Mouse (Mus musculus): ENCODE results near the gene Zfp710. TPM values are rescaled to one million over a fixed set of nuclear protein-coding genes. Genes with fewer than 3 reads are reported as not detected.
"Not testable (repeated sequence)": the region's sequence is repeated elsewhere in the genome, so short reads cannot be mapped to it uniquely, and the experiment has no call there.

Gene Zfp710
- polyA plus RNA-seq (2021), result 15.9 TPM

DNA sequence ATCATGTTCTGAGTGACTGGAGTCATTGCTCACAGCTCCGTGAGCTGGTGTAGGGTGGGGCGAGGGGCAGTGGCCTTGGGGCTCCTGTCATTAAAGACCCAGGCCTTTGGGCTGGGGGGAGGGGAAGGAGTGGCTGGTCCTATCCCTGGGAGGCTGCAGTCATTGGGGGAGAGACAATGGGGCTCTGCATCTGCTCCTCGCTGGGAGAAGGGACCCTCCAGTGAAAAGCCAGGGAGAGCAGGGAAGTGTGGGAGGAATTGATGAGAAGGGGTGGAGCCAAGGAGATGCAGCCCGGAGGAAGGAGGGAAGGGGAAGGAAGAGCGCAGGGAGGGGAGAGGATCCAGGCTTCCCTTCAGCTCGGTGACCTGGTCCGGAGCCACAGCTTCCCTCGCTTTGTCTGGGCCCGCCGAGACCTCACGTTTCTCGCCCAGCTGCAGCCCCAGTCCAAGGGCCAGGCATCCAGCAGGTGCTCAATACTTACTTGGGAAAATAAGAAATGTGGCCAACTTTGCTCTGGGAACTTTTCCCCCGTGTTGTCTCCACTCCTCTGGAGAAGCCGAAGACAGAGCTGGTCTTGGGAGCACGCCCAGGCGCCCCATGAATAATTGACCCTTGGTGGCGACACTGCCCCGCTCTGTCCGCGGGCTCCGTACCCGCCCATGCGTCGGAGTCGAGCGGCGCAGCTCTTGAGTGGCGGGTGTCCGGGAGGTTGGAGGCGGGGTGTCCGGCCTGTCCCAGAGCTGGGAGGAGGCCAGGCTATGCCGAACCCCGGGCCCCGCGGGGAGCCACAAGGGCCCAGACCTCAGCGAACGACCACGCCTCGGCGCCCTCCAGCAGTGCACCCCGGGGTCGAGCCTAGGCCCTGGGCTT, at the start of gene Zfp710:
TSS of gene Zfp710 (plus strand) at position 294 of the 870 bp plus-strand sequence.
- TF ChIP-seq CTCF (IDR thresholded peaks at IDR 0.05), result no peak
- no peaks in the 10 kb centered on the region for H3K27me3 ChIP-seq
- no peak for DNase-seq (ENCODE audit: low read depth, low spot score)
- in situ Hi-C loops (cut with MboI; ENCODE audit: low pct_unique_long_range_greater_than_20kb), result no loop called here
- CTCF ChIA-PET, result interaction anchor here (1.8 kb wide), 1 partner anchor 60 kb away, joined by 6 read pairs; no protein-coding TSS in a partner anchor
- POLR2A ChIA-PET, result interaction anchor here (1.1 to 3.2 kb wide), 8 partner anchors 11 to 103 kb away, joined by 3 to 15 read pairs (median 4); partner anchors contain the start of gene Idh2
- peak; percentile 74 for ATAC-seq

GRCm38 (mm10) chr7:79975316-79975715, 49.3 kb upstream of the Zfp710 start:
- DNase-seq (ENCODE audit: low read depth, low spot score) (no peak), ATAC-seq (no peak)
- CTCF ChIA-PET, result no interaction called here
- POLR2A ChIA-PET, result no interaction called here
- in situ Hi-C loops (cut with MboI; ENCODE audit: low pct_unique_long_range_greater_than_20kb), result no loop called here
- TF ChIP-seq CTCF (IDR thresholded peaks at IDR 0.05), result no peak
- peaks cover 7% of the 10 kb centered on the region for H3K27me3 ChIP-seq

- ChIA-PET CTCF (no interaction called here), POLR2A (interaction anchor here (1.1 kb wide), 1 partner anchor 9 kb away, joined by 3 read pairs; no protein-coding TSS in a partner anchor)
- peaks cover 8% of the 10 kb centered on the region for H3K27me3 ChIP-seq
- ATAC-seq (no peak), DNase-seq (ENCODE audit: low read depth, low spot score) (no peak)
- TF ChIP-seq CTCF (IDR thresholded peaks at IDR 0.05), result no peak
- in situ Hi-C loops (cut with MboI; ENCODE audit: low pct_unique_long_range_greater_than_20kb), result no loop called here
These were observed 37.9 kb upstream of the Zfp710 start for GRCm38 (mm10) chr7:79986717-79987116.

GRCm38 (mm10) chr7:79987745-79988144, 36.9 kb upstream of the Zfp710 start:
- ChIA-PET CTCF (no interaction called here), POLR2A (interaction anchor here (0.7 kb wide), 1 partner anchor 46 kb away, joined by 3 read pairs; no protein-coding TSS in a partner anchor)
- ATAC-seq, result no peak
- peaks cover 8% of the 10 kb centered on the region for H3K27me3 ChIP-seq
- in situ Hi-C loops (cut with MboI; ENCODE audit: low pct_unique_long_range_greater_than_20kb), result no loop called here
- no peak for DNase-seq (ENCODE audit: low read depth, low spot score)
- no peak for TF ChIP-seq CTCF (IDR thresholded peaks at IDR 0.05)

DNA sequence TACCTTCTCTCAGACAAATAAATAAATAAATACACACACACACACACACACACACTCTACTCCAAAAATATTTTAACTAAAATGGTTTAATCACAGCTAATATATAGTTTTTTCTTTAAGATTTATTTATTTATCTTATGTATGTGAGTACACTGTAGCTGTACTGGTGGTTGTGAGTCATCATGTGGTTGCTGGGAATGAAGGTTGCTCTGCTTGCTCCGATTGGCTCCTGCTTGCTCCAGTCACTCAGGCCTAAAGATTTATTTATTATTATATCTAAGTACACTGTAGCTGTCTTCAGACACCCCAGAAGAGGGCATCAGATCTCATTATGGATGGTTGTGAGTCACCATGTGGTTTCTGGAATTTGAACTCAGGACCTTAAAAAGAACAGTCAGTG, 36.1 kb upstream of the Zfp710 start:
- DNase-seq (ENCODE audit: low read depth, low spot score); CTCF ChIA-PET; in situ Hi-C loops (cut with MboI; ENCODE audit: low pct_unique_long_range_greater_than_20kb); ATAC-seq; H3K27me3 ChIP-seq: not testable (repeated sequence)
- POLR2A ChIA-PET, result interaction anchor here (0.6 to 0.7 kb wide), 2 partner anchors 17 to 47 kb away, joined by 3 to 5 read pairs; no protein-coding TSS in a partner anchor

GRCm38 (mm10) chr7:79994476-79994875, 30.1 kb upstream of the Zfp710 start:
- DNase-seq (ENCODE audit: low read depth, low spot score) (no peak), ATAC-seq (no peak)
- ChIA-PET POLR2A (no interaction called here), CTCF (no interaction called here)
- TF ChIP-seq CTCF (IDR thresholded peaks at IDR 0.05), result peak; percentile 59
- in situ Hi-C loops (cut with MboI; ENCODE audit: low pct_unique_long_range_greater_than_20kb), result no loop called here
- no peaks in the 10 kb centered on the region for H3K27me3 ChIP-seq

DNA sequence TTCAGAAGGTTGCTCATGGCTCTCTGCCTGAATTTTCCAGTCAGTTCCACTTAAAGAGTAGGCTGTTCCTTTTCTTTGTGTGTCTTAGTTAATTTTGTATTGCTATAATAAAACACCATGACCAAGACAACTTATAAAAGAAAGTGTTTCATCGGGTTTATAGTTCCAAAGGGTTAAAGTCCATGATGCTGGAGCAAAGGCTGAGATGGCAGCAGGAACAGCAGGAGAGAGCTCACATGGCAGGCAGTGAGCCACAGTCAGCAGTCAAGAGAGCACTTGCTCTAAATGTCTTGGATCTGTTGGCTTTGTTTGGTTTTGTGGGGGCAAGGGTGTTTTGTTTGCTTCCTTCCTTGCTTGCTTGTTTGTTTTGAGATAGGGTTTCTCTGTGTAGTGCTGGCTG, 26.9 kb upstream of the Zfp710 start:
- ChIA-PET CTCF (no interaction called here), POLR2A (no interaction called here)
- TF ChIP-seq CTCF (IDR thresholded peaks at IDR 0.05), result no peak
- DNase-seq (ENCODE audit: low read depth, low spot score), result no peak
- no peak for ATAC-seq
- H3K27me3 ChIP-seq, result no peaks in the 10 kb centered on the region
- in situ Hi-C loops (cut with MboI; ENCODE audit: low pct_unique_long_range_greater_than_20kb), result no loop called here

- no peaks in the 10 kb centered on the region for H3K27me3 ChIP-seq
- in situ Hi-C loops (cut with MboI; ENCODE audit: low pct_unique_long_range_greater_than_20kb), result no loop called here
- ChIA-PET CTCF (interaction anchor here (2.3 kb wide), 1 partner anchor 13 kb away, joined by 4 read pairs; no protein-coding TSS in a partner anchor), POLR2A (no interaction called here)
- DNase-seq (ENCODE audit: low read depth, low spot score) (no peak), ATAC-seq (no peak)
- TF ChIP-seq CTCF (IDR thresholded peaks at IDR 0.05), result no peak
These were observed 22.1 kb upstream of the Zfp710 start for GRCm38 (mm10) chr7:80002353-80003055.

- ChIA-PET POLR2A (no interaction called here), CTCF (no interaction called here)
- H3K27me3 ChIP-seq, result peaks cover 5% of the 10 kb centered on the region
- ATAC-seq, result no peak
- no peak for TF ChIP-seq CTCF (IDR thresholded peaks at IDR 0.05)
- no peak for DNase-seq (ENCODE audit: low read depth, low spot score)
- in situ Hi-C loops (cut with MboI; ENCODE audit: low pct_unique_long_range_greater_than_20kb), result no loop called here
These were observed 19.6 kb upstream of the Zfp710 start for GRCm38 (mm10) chr7:80004776-80005554.

DNA sequence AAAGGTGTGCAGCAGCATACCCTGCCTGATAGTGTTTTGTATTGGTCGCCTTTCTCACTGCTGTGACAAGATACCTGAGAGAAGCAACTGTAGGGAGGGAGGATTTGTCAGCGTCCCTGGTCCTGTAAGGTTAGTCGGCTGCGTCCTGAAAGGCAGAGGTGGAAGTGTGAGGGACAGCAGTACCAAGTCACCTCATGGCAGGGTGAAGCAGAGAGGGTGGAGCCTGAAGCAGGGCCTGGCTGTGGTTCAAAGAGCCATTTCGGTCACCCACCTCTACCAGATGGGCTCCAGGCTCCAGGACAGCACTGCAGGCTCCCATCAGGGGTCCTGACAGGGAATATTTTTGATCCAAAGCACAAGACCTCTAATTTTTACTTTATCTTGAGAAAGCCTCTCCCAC, 13.9 kb upstream of the Zfp710 start:
- POLR2A ChIA-PET, result no interaction called here
- no peak for TF ChIP-seq CTCF (IDR thresholded peaks at IDR 0.05)
- ATAC-seq (no peak), DNase-seq (ENCODE audit: low read depth, low spot score) (no peak)
- CTCF ChIA-PET, result no interaction called here
- peaks cover 5% of the 10 kb centered on the region for H3K27me3 ChIP-seq
- in situ Hi-C loops (cut with MboI; ENCODE audit: low pct_unique_long_range_greater_than_20kb), result no loop called here

Measured in Patski (cell line).